ENCODE assay signal across 25 mouse cellular contexts in genomic region chr5:138742281-138742680, GRCm38 (mm10). TPM values are rescaled to one million over a fixed set of nuclear protein-coding genes. Genes with fewer than 3 reads are reported as not detected.
DNase-seq lines count a peak whose midpoint lies in the region; ATAC-seq lines count a peak whose summit lies in the region.
"Had no signal": no experiment of that assay in that cellular context is flagged by ENCODE, and none has a peak within 500 bp of the region (broad histone marks: within the 10 kb centered on the region; RNA-seq: fewer than 3 reads in every experiment).

No protein-coding gene starts in this region.

- no peak overlapping the region for H3K9ac ChIP-seq in hindbrain, embryonic 14.5 days
- no peak overlapping the region for H3K9ac ChIP-seq in hindbrain, embryonic 12.5 days
- no peak overlapping the region for H3K9ac ChIP-seq in intestine, embryonic 15.5 days
- H3K9ac ChIP-seq in neural tube, embryonic 14.5 days (replicated peaks; ENCODE audit: low read depth, low read length), result no peak overlapping the region; the same call in 1 of the 2 replicates
- H3K9ac ChIP-seq: kidney, embryonic 15.5 days; liver, embryonic 13.5 days; lung, embryonic 14.5 days; neural tube, embryonic 12.5 days; stomach, embryonic 15.5 days had no signal

- no peak for ATAC-seq in hindbrain, embryonic 14.5 days (ENCODE audit: low FRiP score)
- ATAC-seq in hindbrain, embryonic 12.5 days (ENCODE audit: low FRiP score), result no peak
- peak; percentile 67; the same call in 1 of the 2 replicates for ATAC-seq in intestine, embryonic 15.5 days
- ATAC-seq in neural tube, embryonic 14.5 days (ENCODE audit: low read depth), result peak; percentile 76

- 0 out of 2 replicates have a peak overlapping the region, but pooled peaks have one; percentile 3 for H3K27ac ChIP-seq in hindbrain, embryonic 14.5 days
- no peak overlapping the region for H3K27ac ChIP-seq in hindbrain, embryonic 12.5 days
- H3K27ac ChIP-seq in brown adipose tissue, adult 24 weeks (replicated peaks; ENCODE audit: low read depth, low read length), result peak overlapping the region; percentile 57
- no peak overlapping the region for H3K27ac ChIP-seq in intestine, embryonic 15.5 days
- 0 out of 2 replicates have a peak overlapping the region, but pooled peaks have one; percentile 22 for H3K27ac ChIP-seq in neural tube, embryonic 14.5 days (ENCODE audit: low read depth, low read length)
- no peak overlapping the region for H3K27ac ChIP-seq in midbrain, embryonic 10.5 days (replicated peaks)
- H3K27ac ChIP-seq: kidney, embryonic 15.5 days; liver, embryonic 13.5 days; neural tube, embryonic 12.5 days; stomach, embryonic 15.5 days had no signal

- WGBS in hindbrain, embryonic 14.5 days, result 74% methylated on average over 5 of the region's 5 CpGs
- 83% methylated on average over 5 of the region's 5 CpGs for WGBS in hindbrain, embryonic 12.5 days
- WGBS in intestine, embryonic 15.5 days, result 46% methylated on average over 5 of the region's 5 CpGs
- 31% methylated on average over 5 of the region's 5 CpGs for WGBS in neural tube, embryonic 14.5 days
- WGBS in midbrain, embryonic 10.5 days, result 89% methylated on average over 5 of the region's 5 CpGs

- no peaks in the 10 kb centered on the region for H3K36me3 ChIP-seq in hindbrain, embryonic 14.5 days (replicated peaks; ENCODE audit: control insufficient read depth, insufficient read depth)
- no peaks in the 10 kb centered on the region for H3K36me3 ChIP-seq in hindbrain, embryonic 12.5 days
- H3K36me3 ChIP-seq in intestine, embryonic 15.5 days, result no peaks in the 10 kb centered on the region
- no peaks in the 10 kb centered on the region for H3K36me3 ChIP-seq in neural tube, embryonic 14.5 days (ENCODE audit: control insufficient read depth, insufficient read depth, low read length)
- no peaks in the 10 kb centered on the region for H3K36me3 ChIP-seq in midbrain, embryonic 10.5 days
- H3K36me3 ChIP-seq: G1E; kidney, embryonic 15.5 days; liver, embryonic 13.5 days; neural tube, embryonic 12.5 days; stomach, embryonic 15.5 days had no signal

- no peak overlapping the region for H3K4me2 ChIP-seq in hindbrain, embryonic 14.5 days (replicated peaks)
- no peak overlapping the region for H3K4me2 ChIP-seq in hindbrain, embryonic 12.5 days (replicated peaks)
- no peak overlapping the region for H3K4me2 ChIP-seq in intestine, embryonic 15.5 days (replicated peaks)
- H3K4me2 ChIP-seq in neural tube, embryonic 14.5 days (ENCODE audit: low read depth, low read length), result no peak overlapping the region
- H3K4me2 ChIP-seq: heart, embryonic 11.5 days; kidney, embryonic 15.5 days; liver, embryonic 13.5 days; lung, embryonic 14.5 days; neural tube, embryonic 12.5 days; stomach, embryonic 15.5 days had no signal

- no peaks in the 10 kb centered on the region for H3K9me3 ChIP-seq in hindbrain, embryonic 14.5 days (ENCODE audit: control insufficient read depth, low read length)
- no peaks in the 10 kb centered on the region for H3K9me3 ChIP-seq in hindbrain, embryonic 12.5 days (replicated peaks)
- H3K9me3 ChIP-seq in intestine, embryonic 15.5 days, result no peaks in the 10 kb centered on the region
- H3K9me3 ChIP-seq in neural tube, embryonic 14.5 days (ENCODE audit: control insufficient read depth, low read length), result no peaks in the 10 kb centered on the region
- no peaks in the 10 kb centered on the region for H3K9me3 ChIP-seq in midbrain, embryonic 10.5 days (replicated peaks)
- H3K9me3 ChIP-seq: G1E; kidney, embryonic 15.5 days; liver, embryonic 13.5 days; neural tube, embryonic 12.5 days; stomach, embryonic 15.5 days had no signal

- no peaks in the 10 kb centered on the region for H3K27me3 ChIP-seq in hindbrain, embryonic 14.5 days (ENCODE audit: control insufficient read depth, insufficient read depth, low read length)
- H3K27me3 ChIP-seq in hindbrain, embryonic 12.5 days, result no peaks in the 10 kb centered on the region
- H3K27me3 ChIP-seq in intestine, embryonic 15.5 days (replicated peaks), result no peaks in the 10 kb centered on the region
- H3K27me3 ChIP-seq in neural tube, embryonic 14.5 days (ENCODE audit: control insufficient read depth, insufficient read depth, low read length), result no peaks in the 10 kb centered on the region
- no peaks in the 10 kb centered on the region for H3K27me3 ChIP-seq in midbrain, embryonic 10.5 days (ENCODE audit: low read depth, poor library complexity, severe bottlenecking)
- H3K27me3 ChIP-seq: kidney, embryonic 15.5 days; liver, embryonic 13.5 days; neural tube, embryonic 12.5 days; stomach, embryonic 15.5 days had no signal

- 0 out of 2 replicates have a peak, but pooled peaks cover 7% of the 10 kb centered on the region for H3K4me1 ChIP-seq in hindbrain, embryonic 14.5 days (replicated peaks; ENCODE audit: control insufficient read depth, insufficient read depth, low read length)
- no peaks in the 10 kb centered on the region for H3K4me1 ChIP-seq in hindbrain, embryonic 12.5 days
- H3K4me1 ChIP-seq in brown adipose tissue, adult 24 weeks (ENCODE audit: control insufficient read depth, insufficient read depth, insufficient read length, low read length), result peaks cover 32% of the 10 kb centered on the region
- H3K4me1 ChIP-seq in intestine, embryonic 15.5 days (replicated peaks), result 0 out of 2 replicates have a peak, but pooled peaks cover 6% of the 10 kb centered on the region
- peaks cover 11% of the 10 kb centered on the region; the same call in 1 of the 2 replicates for H3K4me1 ChIP-seq in neural tube, embryonic 14.5 days (ENCODE audit: control insufficient read depth, insufficient read depth, low read length)
- H3K4me1 ChIP-seq in midbrain, embryonic 10.5 days, result no peaks in the 10 kb centered on the region
- H3K4me1 ChIP-seq: liver, embryonic 13.5 days; stomach, embryonic 15.5 days had no signal

- H3K4me3 ChIP-seq in hindbrain, embryonic 14.5 days (replicated peaks; ENCODE audit: low read length), result no peak overlapping the region
- H3K4me3 ChIP-seq in hindbrain, embryonic 12.5 days, result no peak overlapping the region
- H3K4me3 ChIP-seq in brown adipose tissue, adult 24 weeks (ENCODE audit: insufficient read depth, low read depth, low read length), result no peak overlapping the region
- no peak overlapping the region for H3K4me3 ChIP-seq in intestine, embryonic 15.5 days (replicated peaks)
- H3K4me3 ChIP-seq in neural tube, embryonic 14.5 days (ENCODE audit: low read depth, low read length), result no peak overlapping the region
- H3K4me3 ChIP-seq in midbrain, embryonic 10.5 days, result no peak overlapping the region
- H3K4me3 ChIP-seq: kidney, embryonic 15.5 days; liver, embryonic 13.5 days; neural tube, embryonic 12.5 days; stomach, embryonic 15.5 days had no signal

- DNase-seq in hindbrain, embryonic 14.5 days (ENCODE audit: low spot score), result no peak
- no peak for DNase-seq in adrenal gland, adult 8-10 months
- no peak for DNase-seq in midbrain, embryonic 10.5 days (ENCODE audit: low spot score)
- DNase-seq: adrenal gland, adult 2 months; B cell, adult 2 months; cerebellum, adult 8-10 months; cerebellum, postnatal 36 days; gastrocnemius, postnatal 10 days; kidney, adult 11 months; layer of hippocampus, adult 9-11 months; liver, embryonic 13.5 days; lung, embryonic 14.5 days; midbrain, embryonic 14.5 days; right cerebral cortex, adult 18-20 months; right cerebral cortex, postnatal 4 days; thymus, postnatal 25 days had no signal

RNA-seq across cellular contexts. Expression of gene Fam20c, which starts 12.0 kb away (rescaled TPM):
- 63.5 and 72.0 TPM in 2 replicates for polyA plus RNA-seq in hindbrain, embryonic 14.5 days (2014; fragmentation: Nextera tagmentation; extraction: Ambion mirVana)
- 44.1 and 45.8 TPM in 2 replicates for polyA plus RNA-seq in hindbrain, embryonic 12.5 days (2016; fragmentation: Nextera tagmentation; extraction: Ambion mirVana)
- polyA plus RNA-seq in brown adipose tissue, adult 24 weeks (2012; ENCODE audit: insufficient read depth, insufficient read length, missing spikeins), result 19.0 and 33.0 TPM in 2 replicates
- polyA plus RNA-seq in intestine, embryonic 15.5 days (2015; fragmentation: Nextera tagmentation; extraction: Ambion mirVana), result 7.3 and 8.2 TPM in 2 replicates
- polyA plus RNA-seq in neural tube, embryonic 14.5 days (2014; fragmentation: Nextera tagmentation; extraction: Ambion mirVana), result 56.8 and 64.6 TPM in 2 replicates
- total RNA-seq in adrenal gland, adult 8-10 months (2022), result 10 to 100 TPM; 12.4 to 43.6 (median 20.6) TPM
- polyA plus RNA-seq in midbrain, embryonic 10.5 days (2016; fragmentation: Nextera tagmentation; extraction: Ambion mirVana), result 7.0 and 9.5 TPM in 2 replicates
- polyA plus RNA-seq: G1E had no signal

Comparison
In these comparisons a context has a peak if more than half of its experiments do, and no peak if none do; other contexts are left out.
1. H3K27ac ChIP-seq: peak in hindbrain, embryonic 14.5 days (single experiment), brown adipose tissue, adult 24 weeks (single experiment) and neural tube, embryonic 14.5 days (single experiment); none in hindbrain, embryonic 12.5 days (single experiment), intestine, embryonic 15.5 days (single experiment) and midbrain, embryonic 10.5 days (single experiment).
2. ATAC-seq: peak in intestine, embryonic 15.5 days (single experiment) and neural tube, embryonic 14.5 days (single experiment); none in hindbrain, embryonic 14.5 days (single experiment) and hindbrain, embryonic 12.5 days (single experiment).